Mouse (Mus musculus) splenic B cell, adult 2 months (primary cell): ENCODE data around the gene Snrpg.

Experiments
- DNase-seq: peaks from one replicate; pipeline ENCODE4 v3.0.0-alpha.2; 2011; ENCODE audit warnings: low read depth, low spot score
- H3K27me3 ChIP-seq: 2 replicates; pipeline ENCODE4 v1.6.1; 2012; ENCODE audit warnings: mild to moderate bottlenecking, low read length, moderate library complexity, mixed read lengths; ENCODE audit not compliant: control insufficient read depth, poor library complexity, insufficient read depth, severe bottlenecking
- H3K36me3 ChIP-seq: 2 replicates; pipeline ENCODE4 v1.6.1; 2012; ENCODE audit warnings: mild to moderate bottlenecking, low read length, moderate library complexity, mixed read lengths; ENCODE audit not compliant: control insufficient read depth, poor library complexity, insufficient read depth, severe bottlenecking

Gene Snrpg

DNA sequence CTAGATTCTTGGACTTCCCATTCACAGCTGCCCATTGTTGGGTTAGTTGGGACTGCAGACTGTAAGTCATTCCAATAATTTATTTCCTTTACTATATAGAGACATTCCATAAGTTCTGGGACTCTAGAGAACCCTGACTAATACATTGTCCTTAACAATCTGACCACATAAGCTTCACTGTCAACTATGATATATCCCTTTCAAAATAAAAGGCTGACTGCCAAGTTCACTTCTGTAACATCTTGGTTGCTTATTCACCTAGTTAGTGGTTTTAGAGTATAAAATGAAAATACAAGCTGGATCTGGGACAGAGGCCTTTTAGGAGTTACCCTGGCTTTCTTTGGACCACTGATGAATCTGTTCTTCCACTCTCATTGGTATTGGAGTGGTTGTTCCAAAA lies 11.4 kb downstream of the Snrpg start:
- Histone ChIP-seq H3K36me3 (peaks cover 4% of the 10 kb centered on the region; the same call in 1 of the 2 replicates), H3K27me3 (no peaks in the 10 kb centered on the region)
- no peak for DNase-seq

DNA sequence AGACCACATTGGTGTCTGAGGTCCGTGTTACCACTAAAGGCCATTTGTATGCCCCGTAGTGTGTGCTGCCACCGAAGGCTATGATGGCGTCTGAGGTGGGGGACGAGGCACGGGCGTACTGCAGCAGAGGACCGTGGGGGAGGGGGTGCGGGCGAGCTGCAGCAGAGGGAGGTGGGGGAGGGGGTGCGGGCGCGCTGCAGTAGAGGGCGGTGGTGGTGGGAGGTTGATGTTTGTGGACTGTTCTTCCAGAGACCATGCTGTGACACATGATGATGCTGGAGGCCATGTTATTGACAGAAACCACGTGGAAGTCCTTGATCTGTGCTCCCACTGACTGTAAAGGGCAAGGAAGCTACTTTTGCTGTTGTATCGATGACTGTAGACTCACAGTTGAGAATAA lies 12.3 kb downstream of the Snrpg start:
- H3K36me3 ChIP-seq = peaks cover 5% of the 10 kb centered on the region; the same call in 1 of the 2 replicates
- no peak for DNase-seq
- H3K27me3 ChIP-seq = no peaks in the 10 kb centered on the region

DNA sequence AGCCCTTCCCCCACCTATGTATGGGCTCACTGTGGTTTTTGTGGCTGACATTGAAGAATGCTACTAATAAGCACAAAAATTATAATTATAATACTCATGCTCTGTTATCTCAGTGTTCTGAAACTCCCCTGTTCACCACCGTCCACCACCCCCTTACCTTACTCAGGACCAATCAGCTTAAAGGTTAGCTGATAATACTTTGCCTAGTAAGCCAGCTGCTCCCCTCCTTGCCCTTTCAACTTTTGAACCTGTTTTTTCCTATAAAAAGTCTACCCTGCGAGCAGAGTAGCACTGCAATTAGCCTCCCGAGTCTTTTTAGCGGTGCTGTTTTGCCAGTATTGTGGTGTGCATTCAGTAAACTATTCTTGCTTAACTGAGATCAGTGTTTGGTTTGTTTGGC lies 13.6 kb downstream of the Snrpg start:
- DNase-seq = no peak
- peaks cover 7% of the 10 kb centered on the region for H3K36me3 ChIP-seq
- no peaks in the 10 kb centered on the region for H3K27me3 ChIP-seq

DNA sequence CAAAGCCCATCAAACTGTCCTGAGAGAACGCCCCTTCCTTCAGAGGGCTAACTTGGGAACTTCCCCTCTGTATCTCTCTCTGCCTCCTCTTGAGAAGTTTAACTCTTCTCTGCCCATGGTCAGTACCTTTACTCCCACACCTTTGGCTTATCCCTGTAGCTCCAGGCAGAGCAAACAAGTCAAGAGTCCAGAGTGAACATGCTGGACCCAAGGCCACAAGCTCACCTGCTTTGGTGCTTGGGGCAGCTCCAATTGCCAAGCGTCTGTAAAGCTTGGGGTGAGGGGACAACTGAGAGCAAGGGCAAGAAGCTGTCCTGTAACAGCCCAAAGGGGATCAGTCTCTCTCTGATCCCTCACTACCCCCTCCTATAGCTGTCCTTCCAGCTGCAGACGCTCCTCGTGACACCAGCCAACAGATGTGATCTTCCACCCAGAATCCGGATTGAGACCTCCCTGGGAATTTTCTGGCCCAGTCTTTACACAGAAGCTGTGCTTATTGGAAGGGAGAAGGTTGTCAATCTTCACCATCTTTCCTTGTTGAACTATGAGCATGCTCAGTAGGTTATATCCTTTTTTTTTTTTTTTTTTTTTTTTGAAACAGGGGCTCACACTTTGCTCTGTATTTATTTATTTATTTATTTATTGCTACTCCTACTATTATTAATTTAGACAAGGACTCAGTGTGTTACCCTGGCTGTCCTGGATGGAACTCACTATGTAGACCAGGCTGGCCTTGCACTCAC lies 14.4 kb downstream of the Snrpg start:
- no peak for DNase-seq

DNA sequence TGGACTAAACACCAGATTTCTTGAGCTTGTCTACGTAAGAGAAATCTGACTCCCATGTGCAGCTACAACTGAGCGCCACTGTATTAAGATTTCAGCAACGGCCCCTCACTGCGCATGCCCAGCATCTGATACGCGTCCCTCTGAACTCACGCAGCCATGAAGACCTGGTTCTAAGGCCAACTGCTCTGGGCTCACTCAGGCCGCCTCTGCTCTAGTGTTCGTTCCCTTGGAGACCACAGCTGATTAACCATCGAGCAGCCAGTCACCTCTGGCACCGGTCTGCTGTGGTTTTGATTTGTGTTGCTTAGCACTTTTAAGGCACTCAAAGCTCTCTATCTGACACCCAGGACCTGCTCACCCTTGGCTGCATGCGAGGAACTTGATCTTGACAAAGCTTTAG lies 16.2 kb downstream of the Snrpg start:
- H3K36me3 ChIP-seq = peaks cover 7% of the 10 kb centered on the region; the same call in 1 of the 2 replicates
- H3K27me3 ChIP-seq = no peaks in the 10 kb centered on the region
- DNase-seq = no peak

More for the DNA sequence above, 14.4 kb downstream of the Snrpg start:
- Histone ChIP-seq H3K27me3 (no peaks in the 10 kb centered on the region), H3K36me3 (peaks cover 5% of the 10 kb centered on the region; the same call in 1 of the 2 replicates)

DNA sequence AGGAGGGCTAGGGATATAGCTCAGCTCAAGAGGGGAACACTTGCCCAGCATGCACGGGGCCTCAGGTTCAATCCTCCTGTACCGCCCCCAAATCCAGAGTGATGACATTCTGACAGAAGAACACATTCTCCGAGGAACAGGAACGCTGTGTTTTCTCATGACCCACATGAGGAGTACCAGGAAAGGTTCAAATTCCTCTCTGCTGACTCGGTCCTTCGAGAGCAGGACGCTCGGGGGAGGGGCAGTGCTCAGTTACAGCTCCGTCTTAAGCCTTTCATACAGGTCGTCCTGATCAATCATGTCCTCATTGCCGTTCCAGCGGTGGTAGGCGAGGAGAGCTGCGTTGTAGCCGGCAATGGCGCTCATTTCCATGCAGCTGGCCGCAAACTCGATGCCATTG lies 17.4 kb downstream of the Snrpg start:
- Histone ChIP-seq H3K27me3 (no peaks in the 10 kb centered on the region), H3K36me3 (peaks cover 7% of the 10 kb centered on the region; the same call in 1 of the 2 replicates)
- no peak for DNase-seq

DNA sequence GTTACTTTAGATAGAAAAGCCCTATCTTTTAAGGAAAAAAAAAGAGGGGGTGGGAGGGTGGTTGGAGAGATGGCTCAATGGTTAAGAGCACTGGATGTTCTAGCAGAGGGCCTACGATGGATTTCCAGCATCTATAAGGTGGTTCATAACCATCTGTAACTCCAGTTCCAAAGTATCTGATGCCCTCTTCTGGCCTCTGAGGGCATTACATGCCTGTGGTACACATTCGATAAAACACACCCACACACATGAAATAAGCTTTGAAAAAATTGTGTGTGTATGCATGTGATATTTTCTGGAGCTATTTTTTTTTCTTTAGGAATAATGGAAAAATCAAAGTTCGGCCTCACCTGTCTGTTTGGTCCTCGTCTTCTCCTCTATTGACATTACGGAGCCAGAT lies 20.2 kb downstream of the Snrpg start:
- Histone ChIP-seq H3K36me3 (peaks cover 7% of the 10 kb centered on the region; the same call in 1 of the 2 replicates), H3K27me3 (no peaks in the 10 kb centered on the region)
- peak; percentile 50 for DNase-seq

DNA sequence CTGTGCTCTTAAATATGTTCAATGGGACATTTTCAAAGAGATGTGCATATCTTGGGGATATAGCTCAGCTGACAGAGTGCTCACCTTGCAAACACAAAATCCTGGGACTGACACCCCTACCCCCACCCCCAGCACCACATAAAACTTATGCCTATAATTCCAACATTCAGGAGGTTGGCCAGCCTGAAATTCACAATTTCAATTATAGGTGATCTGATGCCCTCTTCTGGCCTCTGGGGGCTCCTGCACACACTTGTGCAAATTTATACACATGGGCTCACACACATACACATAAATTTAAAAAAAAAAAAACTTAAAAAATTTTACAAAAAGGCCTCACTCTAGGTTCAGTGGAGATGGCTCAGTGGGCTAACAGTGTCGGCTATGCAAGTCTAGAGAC lies 22.1 kb downstream of the Snrpg start:
- DNase-seq = no peak
- Histone ChIP-seq H3K36me3 (peaks cover 6% of the 10 kb centered on the region; the same call in 1 of the 2 replicates), H3K27me3 (no peaks in the 10 kb centered on the region)

DNA sequence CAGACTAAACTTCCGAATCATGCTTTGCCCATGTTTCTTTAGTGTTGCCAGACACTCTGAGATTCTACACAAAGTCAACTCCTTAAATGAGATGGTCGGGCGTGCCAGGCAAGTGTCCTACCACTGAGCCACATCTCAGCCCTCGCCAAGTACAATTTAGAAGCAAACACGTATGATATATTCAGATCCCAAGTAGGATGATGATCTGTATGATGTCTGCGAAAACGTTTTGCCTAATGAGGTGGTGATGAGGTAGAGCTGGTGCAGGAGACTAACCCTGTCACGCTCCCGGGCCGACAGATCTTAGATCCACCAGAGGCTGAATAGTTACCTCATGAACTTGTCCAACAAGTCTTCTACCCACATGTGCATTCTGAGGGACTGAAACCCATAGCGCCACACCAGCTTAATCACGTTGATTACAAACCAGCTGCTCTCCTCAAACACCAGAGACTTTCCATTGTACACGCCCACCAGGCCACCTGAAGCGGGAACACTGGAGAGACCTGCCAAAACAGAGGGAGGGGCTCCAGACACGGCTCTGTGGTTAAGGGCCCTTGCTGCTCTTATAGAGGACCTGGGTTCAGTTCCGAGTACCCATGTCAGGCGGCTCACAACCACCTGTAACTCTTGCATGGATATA lies 23.1 kb downstream of the Snrpg start:
- DNase-seq = no peak
- peaks cover 2% of the 10 kb centered on the region; the same call in 1 of the 2 replicates for H3K36me3 ChIP-seq

DNA sequence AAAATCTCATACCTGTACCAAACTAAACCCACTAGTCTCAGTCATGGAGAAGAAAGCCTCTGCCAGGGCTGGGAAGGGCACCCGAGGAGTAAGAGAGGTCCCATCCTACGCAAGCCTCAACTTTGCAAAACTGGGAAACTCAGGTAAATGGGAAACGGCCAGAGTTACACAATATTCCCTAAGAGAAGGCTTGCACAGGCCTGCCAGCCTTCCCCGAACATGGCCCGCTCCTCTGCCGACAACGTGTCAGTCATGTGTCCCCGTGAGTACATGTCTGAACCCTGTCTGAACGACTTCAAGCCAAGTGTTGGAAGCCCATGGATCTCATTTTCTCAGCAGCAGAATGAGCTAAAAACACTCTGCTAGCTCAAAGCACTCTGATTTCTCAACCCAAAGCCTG lies 23.9 kb downstream of the Snrpg start:
- DNase-seq = no peak
- Histone ChIP-seq H3K36me3 (peaks cover 2% of the 10 kb centered on the region; the same call in 1 of the 2 replicates), H3K27me3 (no peaks in the 10 kb centered on the region)

More for the DNA sequence above, 23.1 kb downstream of the Snrpg start:
- H3K27me3 ChIP-seq = no peaks in the 10 kb centered on the region

DNA sequence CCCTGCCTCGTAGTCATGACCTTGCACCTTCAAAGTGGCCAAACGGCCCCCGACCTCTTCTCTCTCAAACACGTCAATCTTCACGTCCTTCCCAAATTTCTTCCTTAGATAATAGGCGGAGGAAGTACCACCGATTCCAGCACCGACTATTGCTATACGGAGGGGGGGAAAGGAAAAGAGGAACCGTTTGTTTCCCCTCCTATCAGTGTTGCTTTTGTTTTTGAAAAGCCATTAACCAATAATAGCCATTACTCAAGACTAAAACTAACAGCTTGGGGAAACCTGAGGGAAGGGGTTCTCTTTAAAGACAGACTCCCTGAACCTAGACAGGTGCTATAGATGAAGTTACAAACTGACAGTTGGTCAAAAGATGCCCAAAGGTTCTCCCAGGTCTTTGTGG lies 24.9 kb downstream of the Snrpg start:
- H3K36me3 ChIP-seq = peaks cover 2% of the 10 kb centered on the region; the same call in 1 of the 2 replicates
- no peak for DNase-seq
- no peaks in the 10 kb centered on the region for H3K27me3 ChIP-seq

DNA sequence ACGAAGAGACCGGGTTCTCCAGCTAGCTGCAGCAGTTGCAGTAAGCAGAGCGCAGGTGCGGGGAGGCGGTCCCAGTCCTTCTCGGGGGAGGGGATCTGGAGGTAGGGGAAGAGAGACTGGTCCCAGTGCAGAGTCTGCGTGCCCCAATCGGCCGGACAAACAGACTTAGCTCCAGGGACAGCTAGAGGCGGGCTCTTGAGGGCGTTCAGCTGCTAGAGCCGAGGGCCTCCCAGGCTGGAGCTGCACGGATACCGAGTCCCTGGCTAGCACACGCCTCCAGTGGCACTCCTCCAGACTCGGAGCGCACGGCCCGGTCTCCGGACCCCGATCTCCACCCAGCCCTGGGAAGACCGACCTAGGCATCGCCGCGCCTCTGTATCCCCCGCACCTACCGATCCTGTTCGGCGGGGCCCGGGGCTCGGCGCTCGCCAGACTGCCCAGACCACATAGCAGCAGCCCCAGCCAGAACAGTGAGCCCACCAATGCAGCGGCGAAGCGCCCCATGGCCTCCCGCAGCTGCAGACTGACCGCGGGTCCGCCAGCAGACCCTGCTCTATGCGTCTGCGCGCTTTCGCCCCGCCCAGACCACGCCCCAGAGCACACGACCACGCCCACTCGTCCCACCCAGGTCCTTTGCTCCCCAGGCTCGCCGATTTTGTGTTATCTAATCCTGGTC lies 25.6 kb downstream of the Snrpg start, which contains the start of gene Pcyox1:
Gene Pcyox1, minus strand, starts transcription at position 574 of the 676 bp plus-strand sequence.
- H3K27me3 ChIP-seq = no peaks in the 10 kb centered on the region
- H3K36me3 ChIP-seq = no peaks in the 10 kb centered on the region
- DNase-seq = peak; percentile 89

DNA sequence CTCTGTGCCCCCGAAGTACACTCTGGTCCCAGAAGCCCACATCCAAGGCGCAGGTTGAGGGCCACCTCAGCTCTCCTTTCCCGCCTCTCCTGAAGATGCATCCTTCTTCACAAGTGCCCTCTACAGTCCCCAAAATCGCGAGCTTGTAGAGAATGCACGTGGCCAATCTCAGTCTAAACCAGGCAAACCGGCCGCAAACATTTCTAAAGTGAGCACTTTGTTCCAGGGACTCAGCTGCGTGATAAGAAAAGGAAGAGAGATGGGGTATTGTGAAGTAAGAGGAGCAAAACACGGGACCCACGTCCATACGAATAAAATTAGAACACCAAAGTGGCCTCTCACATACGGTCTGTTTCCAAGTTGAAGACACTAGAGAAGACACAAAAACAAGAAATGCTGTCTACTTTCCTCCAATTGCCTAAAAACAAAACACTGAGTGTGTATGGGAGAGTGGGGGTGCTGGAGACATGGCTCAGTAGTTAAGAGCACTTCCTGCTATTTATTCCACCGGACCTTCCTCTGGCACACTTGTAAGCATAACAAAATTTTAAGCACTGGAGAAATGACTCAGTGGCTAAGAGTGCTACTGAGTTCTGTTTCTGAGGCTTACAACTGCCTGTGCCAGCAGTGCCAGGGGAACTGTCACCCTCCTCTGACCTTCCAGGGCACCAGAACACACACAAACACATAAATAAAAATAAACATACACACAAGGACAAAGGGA lies 26.3 kb downstream of the Snrpg start:
- Histone ChIP-seq H3K27me3 (no peaks in the 10 kb centered on the region), H3K36me3 (no peaks in the 10 kb centered on the region)
- peak; percentile 22 for DNase-seq

DNA sequence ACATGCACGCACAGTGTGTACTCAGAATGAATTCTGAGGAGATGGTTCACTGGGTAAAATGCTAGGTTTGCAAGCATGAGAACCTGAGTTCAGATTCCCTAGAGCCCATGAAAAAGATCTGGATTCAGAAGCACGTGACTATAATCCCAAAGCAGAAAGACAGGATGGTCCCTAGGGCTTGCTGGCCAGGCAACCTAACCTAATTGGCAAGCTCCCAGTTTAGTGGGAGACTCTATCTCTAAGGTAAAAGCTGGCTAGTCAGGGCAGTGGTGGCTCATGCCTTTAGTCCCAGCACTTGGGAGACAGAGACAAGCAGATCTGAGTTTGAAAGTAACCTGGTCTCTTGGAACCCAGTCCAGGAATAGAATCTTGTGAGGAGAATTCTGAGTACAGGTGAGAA lies 27.9 kb downstream of the Snrpg start:
- no peak for DNase-seq
- Histone ChIP-seq H3K27me3 (no peaks in the 10 kb centered on the region), H3K36me3 (no peaks in the 10 kb centered on the region)
